Mouse (Mus musculus) adipocyte (in vitro differentiated cells): ENCODE measurements around the gene Gm20937.
"Not testable (repeated sequence)": the region's sequence is repeated elsewhere in the genome, so short reads cannot be mapped to it uniquely, and the experiment has no call there.

Source experiments
- DNase-seq: peaks from one replicate; pipeline ENCODE4 v3.0.0-alpha.2; 2016; ENCODE audit warnings: low spot score

The Gm20937 gene

GRCm38 (mm10) chrY:68294798-68295197 is at the start of gene Gm20937:
Gm20937 (minus strand) TSS chrY:68294898.
- DNase-seq: not testable (repeated sequence)
